Mouse (Mus musculus) kidney, postnatal 0 days (tissue): Measurements from ENCODE around the gene Hoxa3. TPM values are rescaled to one million over a fixed set of nuclear protein-coding genes. Genes with fewer than 3 reads are reported as not detected.
A peak's percentile ranks its signal among the peaks of the same experiment; 100 is the strongest.

ENCODE experiments used
- ATAC-seq: fragments of 200-750 bp; cut with Nextera tagmentation; replicated peaks from 2 replicates; pipeline ENCODE4 v1.8.0; 2017; ENCODE audit warnings: low read depth, moderate number of reproducible peaks, moderate TSS enrichment, moderate library complexity; ENCODE audit not compliant: low FRiP score
- DNase-seq: peaks from one replicate; pipeline ENCODE4 v3.0.0-alpha.2; 2016; ENCODE audit warnings: low spot score
- H3K27ac ChIP-seq: fragments of 300-500 bp; sonication (generic); 2 replicates; pipeline ENCODE4 v1.5.1; 2014; ENCODE audit warnings: mild to moderate bottlenecking
- H3K27me3 ChIP-seq: fragments of 300-500 bp; sonication (generic); 2 replicates; pipeline ENCODE4 v1.6.1; 2014; ENCODE audit warnings: low read length, mixed read lengths; ENCODE audit not compliant: insufficient read depth
- H3K36me3 ChIP-seq: fragments of 300-500 bp; sonication (generic); 2 replicates; pipeline ENCODE4 v1.6.1; 2014; ENCODE audit warnings: low read length, mixed read lengths; ENCODE audit not compliant: insufficient read depth
- H3K4me1 ChIP-seq: fragments of 300-500 bp; sonication (generic); replicated peaks from 2 replicates; pipeline ENCODE4 v1.6.1; 2014; ENCODE audit warnings: antibody characterized with exemption, low read length, mixed read lengths; ENCODE audit not compliant: insufficient read depth
- H3K4me2 ChIP-seq: fragments of 300-500 bp; sonication (generic); 2 replicates; pipeline ENCODE4 v1.6.1; 2014; ENCODE audit warnings: mild to moderate bottlenecking, low read length, moderate library complexity, mixed read lengths
- H3K4me3 ChIP-seq: fragments of 300-500 bp; sonication (generic); replicated peaks from 2 replicates; pipeline ENCODE4 v1.5.1; 2014; ENCODE audit warnings: low read depth, low read length
- H3K9ac ChIP-seq: fragments of 300-500 bp; sonication (generic); 2 replicates; pipeline ENCODE4 v1.6.1; 2014; ENCODE audit warnings: low read depth, low read length
- H3K9me3 ChIP-seq: fragments of 300-500 bp; sonication (generic); replicated peaks from 2 replicates; pipeline ENCODE4 v1.6.1; 2016; ENCODE audit warnings: low read length, inconsistent platforms, mixed read lengths
- CTCF ChIP-seq: IDR thresholded peaks from 2 replicates; pipeline ENCODE4 v1.5.1; 2016; ENCODE audit warnings: antibody characterized with exemption, low read depth, mild to moderate bottlenecking, moderate library complexity
- WGBS: fragments of 180-500 bp; shearing (Covaris S2); extraction: QIAGEN DNeasy Blood & Tissue Kit; methylation state at CpG from one replicate; pipeline ENCODE4 v1.1.7; 2014; 5-methylcytosine and 5-hydroxymethylcytosine counted together
- polyA plus RNA-seq: library from polyadenylated mRNA; unstranded; fragments of >200 nt; fragmentation: Nextera tagmentation; extraction: Ambion mirVana; gene quantifications from 2 replicates; pipeline ENCODE4 v1.2.1, GENCODE M21; 2015

Gene Hoxa3
- polyA plus RNA-seq, 1 experiment from 2014 or later: 4.8 TPM

DNA sequence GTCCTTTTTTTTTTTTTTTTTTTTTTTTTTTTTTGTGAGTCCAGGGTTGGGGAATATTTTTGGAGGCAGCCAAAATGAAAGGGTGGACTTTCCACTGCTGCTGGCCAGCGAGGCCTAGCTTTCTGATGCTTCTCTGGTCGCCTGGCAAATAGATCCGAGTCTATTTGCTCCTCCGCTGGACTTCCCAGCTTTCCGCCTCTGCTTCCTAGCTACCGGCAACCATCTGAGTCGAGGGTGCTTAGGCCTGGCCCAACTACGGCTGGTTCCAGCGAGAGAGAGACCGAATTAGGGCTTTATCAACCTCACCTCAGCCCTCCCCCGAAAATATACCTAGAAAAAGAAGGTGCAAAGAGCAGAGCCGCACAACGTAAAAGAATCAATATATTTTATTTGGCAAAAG, 9.6 kb upstream of the Hoxa3 start:
- ATAC-seq (no peak), DNase-seq (no peak)
- WGBS: 5% methylated on average over 13 of the region's 13 CpGs
- Histone ChIP-seq H3K4me1 (peaks cover 27% of the 10 kb centered on the region), H3K36me3 (0 out of 2 replicates have a peak, but pooled peaks cover 6% of the 10 kb centered on the region), H3K9me3 (no peaks in the 10 kb centered on the region), H3K4me3 (peak overlapping the region; percentile 85), H3K9ac (peak overlapping the region; percentile 97), H3K27me3 (no peaks in the 10 kb centered on the region), H3K4me2 (peak overlapping the region; percentile 89), H3K27ac (peak overlapping the region; percentile 96)
- TF ChIP-seq CTCF: no peak

DNA sequence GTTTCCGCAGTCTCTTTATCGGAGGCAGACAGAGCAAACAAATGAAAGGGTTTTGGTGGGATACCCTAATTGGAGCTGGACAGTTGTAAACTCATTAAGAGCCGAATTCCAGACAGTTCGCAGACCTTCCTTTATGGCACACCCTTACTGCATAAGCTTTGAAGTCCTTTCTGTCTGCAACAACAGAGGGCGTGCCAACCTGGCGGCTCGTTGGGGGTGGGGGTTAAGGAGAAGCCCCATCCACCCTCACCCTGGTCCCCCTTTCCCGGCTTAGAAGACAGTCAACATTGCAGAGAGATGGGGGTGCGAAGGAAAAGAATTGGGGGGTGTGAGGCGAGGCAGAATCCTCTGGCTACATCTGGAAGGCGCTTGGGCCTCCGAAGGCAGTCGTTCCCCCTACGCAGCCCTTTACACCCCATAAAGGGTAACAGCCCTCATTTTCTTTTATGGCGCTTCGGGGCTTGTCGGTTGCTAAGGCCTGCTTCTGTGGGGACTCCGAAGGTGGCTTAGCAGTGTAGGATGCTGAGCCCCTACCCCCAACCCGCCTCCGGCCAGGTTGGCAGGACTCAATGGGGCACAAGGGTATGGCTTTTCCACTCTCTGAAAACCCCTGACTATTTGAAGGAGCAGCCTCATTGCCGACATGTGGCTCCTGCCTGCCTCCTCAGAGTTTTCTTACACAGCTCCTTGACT, 9.0 kb upstream of the Hoxa3 start:
- Histone ChIP-seq H3K4me1 (peaks cover 23% of the 10 kb centered on the region), H3K4me2 (peak overlapping the region; percentile 89), H3K9ac (peak overlapping the region; percentile 97), H3K27me3 (no peaks in the 10 kb centered on the region), H3K4me3 (peak overlapping the region; percentile 85), H3K9me3 (no peaks in the 10 kb centered on the region), H3K27ac (peak overlapping the region; percentile 96), H3K36me3 (0 out of 2 replicates have a peak, but pooled peaks cover 6% of the 10 kb centered on the region)
- ATAC-seq (peak; percentile 25), DNase-seq (peak; percentile 89)
- 3% methylated on average over 21 of the region's 21 CpGs for WGBS
- TF ChIP-seq CTCF: no peak

DNA sequence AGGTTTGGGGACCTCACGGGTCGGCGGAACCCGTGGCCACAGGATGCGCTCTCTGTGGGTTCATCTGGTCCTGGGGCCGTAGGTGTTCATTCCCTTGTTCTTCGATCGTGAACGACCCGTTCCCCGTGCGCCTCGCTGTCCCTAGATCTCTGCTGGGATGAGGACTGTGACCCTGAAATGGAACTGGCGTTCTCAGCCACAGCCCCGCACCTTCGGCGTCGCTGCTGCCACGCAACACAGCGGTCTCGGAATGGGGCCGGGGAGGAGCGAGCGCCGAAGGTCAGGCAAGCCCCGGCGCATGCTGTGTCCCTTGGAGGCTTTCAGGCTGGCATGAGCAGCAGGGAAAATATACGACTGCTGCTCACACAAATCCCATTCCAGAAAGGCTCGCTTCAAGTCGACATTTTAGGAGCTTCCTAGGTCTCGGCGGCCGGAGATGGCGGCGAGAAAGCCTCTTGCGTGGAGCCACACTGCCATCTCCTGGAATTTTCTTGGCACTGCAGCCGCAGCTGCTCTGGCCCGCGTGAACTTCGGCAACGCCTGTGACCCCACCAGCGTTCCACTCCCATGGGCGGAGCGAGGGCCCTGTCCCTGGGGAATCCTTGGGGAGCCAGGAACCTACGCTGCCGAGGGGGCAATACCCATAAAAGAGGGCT, 8.3 kb upstream of the Hoxa3 start, which contains the start of gene Hoxa7:
TSS of gene Hoxa7 (minus strand) at position 518 of the 656 bp plus-strand sequence.
- 0 out of 2 replicates have a peak, but pooled peaks cover 6% of the 10 kb centered on the region for H3K36me3 ChIP-seq
- peak within 1 kb of the TSS; percentile 97 for H3K9ac ChIP-seq
- peak within 1 kb of the TSS; percentile 89 for H3K4me2 ChIP-seq
- H3K27me3 ChIP-seq: no peaks in the 10 kb centered on the region
- DNase-seq: peak; percentile 96
- peak; percentile 25 for ATAC-seq
- H3K4me3 ChIP-seq: peak within 1 kb of the TSS; percentile 85
- under 1% methylated on average over 46 of the region's 46 CpGs for WGBS
- H3K4me1 ChIP-seq: peaks cover 21% of the 10 kb centered on the region
- peak within 1 kb of the TSS; percentile 96 for H3K27ac ChIP-seq
- H3K9me3 ChIP-seq: no peaks in the 10 kb centered on the region
- TF ChIP-seq CTCF: peak; percentile 98

GRCm38 (mm10) chr6:52220865-52221310, 7.8 kb upstream of the Hoxa3 start:
- Histone ChIP-seq H3K36me3 (0 out of 2 replicates have a peak, but pooled peaks cover 6% of the 10 kb centered on the region), H3K9me3 (no peaks in the 10 kb centered on the region), H3K27ac (peak overlapping the region; percentile 96), H3K4me3 (peak overlapping the region; percentile 85), H3K4me1 (peaks cover 27% of the 10 kb centered on the region), H3K9ac (peak overlapping the region; percentile 73), H3K27me3 (no peaks in the 10 kb centered on the region), H3K4me2 (peak overlapping the region; percentile 89)
- ATAC-seq (no peak), DNase-seq (no peak)
- TF ChIP-seq CTCF: no peak
- WGBS: 7% methylated on average over 12 of the region's 12 CpGs

DNA sequence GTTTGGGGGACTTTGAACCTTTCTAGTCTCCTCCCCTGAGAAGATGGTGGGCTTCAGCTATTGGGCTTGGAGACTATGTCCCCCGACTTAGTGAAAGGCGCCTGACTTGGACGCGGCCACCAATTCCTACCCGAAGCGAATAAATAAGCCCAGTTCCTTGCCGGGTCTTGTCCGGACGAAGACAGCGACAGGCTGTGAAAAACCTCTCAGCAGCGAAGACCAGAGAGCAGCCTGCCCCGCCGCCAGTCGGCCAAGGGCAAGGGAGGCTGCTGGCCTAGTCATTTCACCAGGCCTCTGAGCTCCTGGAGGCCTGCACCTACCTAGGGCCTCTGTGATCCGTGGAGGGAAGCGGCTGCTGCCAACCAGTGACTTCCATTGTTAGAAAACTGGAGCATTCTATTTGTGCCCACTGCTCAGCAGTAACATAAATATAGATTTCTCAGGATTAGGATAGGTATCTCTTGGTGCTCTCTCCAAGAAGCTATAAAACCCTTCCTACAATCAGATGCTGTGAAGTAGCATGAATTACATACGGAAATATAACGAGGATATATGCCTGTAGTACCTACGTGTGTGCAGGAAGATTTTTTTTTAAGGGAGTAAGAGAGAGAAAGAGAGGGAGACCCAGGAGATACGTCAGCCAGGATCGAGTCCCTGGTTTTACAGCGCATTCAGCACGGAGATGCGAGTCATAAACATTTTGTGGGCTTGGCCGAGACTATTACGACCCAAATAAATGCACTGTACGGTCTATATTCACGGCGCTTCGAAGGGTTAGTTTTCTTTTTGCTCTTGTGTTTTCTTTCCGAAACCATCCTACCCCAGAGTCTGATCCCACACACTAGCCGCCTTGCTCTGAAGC, 7.1 kb upstream of the Hoxa3 start:
- Histone ChIP-seq H3K4me3 (peak overlapping the region; percentile 85), H3K27ac (peak overlapping the region; percentile 96), H3K4me1 (peaks cover 33% of the 10 kb centered on the region), H3K9ac (peak overlapping the region; percentile 73), H3K9me3 (no peaks in the 10 kb centered on the region), H3K36me3 (0 out of 2 replicates have a peak, but pooled peaks cover 6% of the 10 kb centered on the region), H3K27me3 (no peaks in the 10 kb centered on the region), H3K4me2 (peak overlapping the region; percentile 89)
- ATAC-seq (no peak), DNase-seq (no peak)
- TF ChIP-seq CTCF: no peak
- WGBS: 13% methylated on average over 32 of the region's 32 CpGs
